Mouse (Mus musculus) stomach, embryonic 16.5 days (tissue): ENCODE measurements at regions not wholly inside any gene's neighbourhood (a gene's known extent, or its start where the extent isn't known, plus 50 kb on each side); places are given as distances from the start of the nearest gene placed in this dataset.
A peak's percentile ranks its signal among the peaks of the same experiment; 100 is the strongest.

Source experiments
- ATAC-seq: fragments of 200-750 bp; cut with Nextera tagmentation; 2 replicates; pipeline ENCODE4 v1.8.0; 2017; ENCODE audit warnings: moderate number of reproducible peaks, moderate TSS enrichment; ENCODE audit not compliant: insufficient read depth, low FRiP score
- H3K27ac ChIP-seq: fragments of 300-500 bp; sonication (generic); 2 replicates; pipeline ENCODE4 v1.5.1; 2014; ENCODE audit warnings: low read length
- H3K27me3 ChIP-seq: fragments of 300-500 bp; sonication (generic); 2 replicates; pipeline ENCODE4 v1.6.1; 2014; ENCODE audit warnings: low read length, control low read depth, mixed read lengths; ENCODE audit not compliant: control insufficient read depth, insufficient read depth
- H3K36me3 ChIP-seq: fragments of 300-500 bp; sonication (generic); 2 replicates; pipeline ENCODE4 v1.6.1; 2014; ENCODE audit warnings: low read length; ENCODE audit not compliant: control insufficient read depth, insufficient read depth
- H3K4me1 ChIP-seq: fragments of 300-500 bp; sonication (generic); 2 replicates; pipeline ENCODE4 v1.6.1; 2014; ENCODE audit warnings: low read length, control low read depth, mixed read lengths; ENCODE audit not compliant: control insufficient read depth, insufficient read depth
- H3K4me2 ChIP-seq: fragments of 300-500 bp; sonication (generic); 2 replicates; pipeline ENCODE4 v1.6.1; 2014; ENCODE audit warnings: low read depth, low read length, mixed read lengths
- H3K4me3 ChIP-seq: fragments of 300-500 bp; sonication (generic); replicated peaks from 2 replicates; pipeline ENCODE4 v1.5.1; 2014; ENCODE audit warnings: mild to moderate bottlenecking, low read length
- H3K9ac ChIP-seq: fragments of 300-500 bp; sonication (generic); 2 replicates; pipeline ENCODE4 v1.6.1; 2014; ENCODE audit warnings: low read length
- H3K9me3 ChIP-seq: fragments of 300-500 bp; sonication (generic); replicated peaks from 2 replicates; pipeline ENCODE4 v1.6.1; 2016; ENCODE audit warnings: low read length, control low read depth; ENCODE audit not compliant: control insufficient read depth
- WGBS: fragments of 180-500 bp; shearing (Covaris S2); extraction: QIAGEN DNeasy Blood & Tissue Kit; methylation state at CpG from one replicate; pipeline ENCODE4 v1.1.7; 2014; 5-methylcytosine and 5-hydroxymethylcytosine counted together

GRCm38 (mm10) chr4:84096081-84096480 lies 570.7 kb downstream of the Ccdc171 start:
- 69% methylated on average over 4 of the region's 4 CpGs for WGBS
- H3K4me3 ChIP-seq = no peak overlapping the region
- no peaks in the 10 kb centered on the region for H3K27me3 ChIP-seq
- H3K9ac ChIP-seq = no peak overlapping the region
- no peaks in the 10 kb centered on the region for H3K9me3 ChIP-seq
- ATAC-seq = no peak
- peaks cover 8% of the 10 kb centered on the region; the same call in 1 of the 2 replicates for H3K4me1 ChIP-seq
- no peaks in the 10 kb centered on the region for H3K36me3 ChIP-seq
- H3K27ac ChIP-seq = peak overlapping the region; percentile 73
- H3K4me2 ChIP-seq = no peak overlapping the region

DNA sequence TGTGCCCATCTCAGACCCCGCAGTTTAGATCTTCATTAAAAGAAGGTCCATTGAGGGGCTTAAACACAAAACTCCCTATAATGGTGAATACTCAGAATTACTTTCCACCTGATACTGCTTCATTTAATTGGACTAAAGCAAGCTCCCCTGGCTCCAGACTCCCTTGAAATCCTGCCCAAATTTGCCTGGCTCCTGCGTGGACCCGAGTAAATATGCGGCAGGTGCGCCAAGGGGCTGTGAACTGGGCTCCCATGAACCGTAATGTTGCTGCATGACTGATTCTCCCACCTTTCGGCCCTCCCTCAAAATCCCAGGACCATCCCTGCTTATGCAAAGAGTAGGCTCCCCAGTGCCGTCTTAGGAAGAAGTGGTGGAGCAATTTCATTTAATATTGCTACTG lies 573.7 kb downstream of the Ccdc171 start:
- Histone ChIP-seq H3K4me2 (no peak overlapping the region), H3K27ac (no peak overlapping the region), H3K9me3 (no peaks in the 10 kb centered on the region), H3K36me3 (no peaks in the 10 kb centered on the region), H3K4me1 (peaks cover 8% of the 10 kb centered on the region; the same call in 1 of the 2 replicates), H3K27me3 (no peaks in the 10 kb centered on the region), H3K9ac (no peak overlapping the region), H3K4me3 (no peak overlapping the region)
- 88% methylated on average over 8 of the region's 8 CpGs for WGBS
- ATAC-seq = no peak

- no peak for ATAC-seq
- Histone ChIP-seq H3K27ac (no peak overlapping the region), H3K9ac (no peak overlapping the region), H3K36me3 (no peaks in the 10 kb centered on the region), H3K4me3 (no peak overlapping the region), H3K4me2 (no peak overlapping the region), H3K4me1 (no peaks in the 10 kb centered on the region), H3K9me3 (no peaks in the 10 kb centered on the region), H3K27me3 (no peaks in the 10 kb centered on the region)
- 87% methylated on average over 6 of the region's 6 CpGs for whole genome bisulfite sequencing
Measured at GRCm38 (mm10) chr4:84101923-84102322, 573.2 kb downstream of the Bnc2 start.

DNA sequence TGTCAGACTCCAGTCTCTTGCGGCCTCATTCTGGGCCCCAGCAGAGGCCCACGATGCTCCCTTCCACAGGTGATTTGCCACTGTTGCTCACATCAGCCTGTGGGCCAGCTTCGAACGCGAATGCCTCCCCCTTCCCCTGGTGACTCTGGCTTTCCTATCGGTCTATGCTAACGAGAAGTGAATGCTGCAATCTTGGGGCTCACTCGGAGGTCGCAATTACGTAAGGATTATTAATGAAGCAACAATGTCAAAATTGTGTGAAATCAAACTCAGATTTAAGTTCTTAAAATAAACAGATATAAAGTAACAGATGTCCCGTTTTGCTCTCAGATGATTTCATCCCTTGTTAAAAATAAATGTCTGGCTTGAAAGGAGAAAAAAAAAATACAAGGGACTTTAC lies 572.3 kb downstream of the Bnc2 start:
- Histone ChIP-seq H3K27ac (no peak overlapping the region), H3K9me3 (no peaks in the 10 kb centered on the region), H3K36me3 (no peaks in the 10 kb centered on the region), H3K27me3 (no peaks in the 10 kb centered on the region), H3K9ac (no peak overlapping the region), H3K4me3 (no peak overlapping the region), H3K4me1 (no peaks in the 10 kb centered on the region), H3K4me2 (no peak overlapping the region)
- no peak for ATAC-seq
- WGBS = 44% methylated on average over 11 of the region's 11 CpGs

DNA sequence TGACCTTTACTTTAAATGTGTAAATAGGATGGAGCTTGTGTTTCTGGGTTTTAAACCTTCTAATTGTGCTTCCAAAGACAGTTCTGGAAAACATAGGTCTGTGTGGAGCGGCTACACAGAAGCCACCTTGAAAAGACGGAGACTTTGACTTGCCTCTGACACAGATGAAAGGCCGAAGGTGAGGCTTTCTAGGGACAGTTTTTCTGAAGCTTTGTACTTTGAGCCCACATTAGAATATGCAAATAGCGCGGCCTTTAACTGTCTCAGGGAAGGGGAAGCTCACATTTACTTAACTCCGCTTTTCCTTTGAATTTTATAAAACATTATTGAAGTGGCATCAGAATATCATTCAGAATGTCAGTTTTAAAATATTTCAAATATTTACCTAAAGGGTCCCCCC lies 566.5 kb downstream of the Bnc2 start:
- WGBS = 70% methylated on average over 6 of the region's 6 CpGs
- no peak overlapping the region for H3K4me3 ChIP-seq
- no peak overlapping the region for H3K9ac ChIP-seq
- H3K27ac ChIP-seq = no peak overlapping the region
- no peak overlapping the region for H3K4me2 ChIP-seq
- no peaks in the 10 kb centered on the region for H3K9me3 ChIP-seq
- H3K27me3 ChIP-seq = no peaks in the 10 kb centered on the region
- no peak for ATAC-seq
- H3K4me1 ChIP-seq = peaks cover 4% of the 10 kb centered on the region; the same call in 1 of the 2 replicates
- H3K36me3 ChIP-seq = no peaks in the 10 kb centered on the region

DNA sequence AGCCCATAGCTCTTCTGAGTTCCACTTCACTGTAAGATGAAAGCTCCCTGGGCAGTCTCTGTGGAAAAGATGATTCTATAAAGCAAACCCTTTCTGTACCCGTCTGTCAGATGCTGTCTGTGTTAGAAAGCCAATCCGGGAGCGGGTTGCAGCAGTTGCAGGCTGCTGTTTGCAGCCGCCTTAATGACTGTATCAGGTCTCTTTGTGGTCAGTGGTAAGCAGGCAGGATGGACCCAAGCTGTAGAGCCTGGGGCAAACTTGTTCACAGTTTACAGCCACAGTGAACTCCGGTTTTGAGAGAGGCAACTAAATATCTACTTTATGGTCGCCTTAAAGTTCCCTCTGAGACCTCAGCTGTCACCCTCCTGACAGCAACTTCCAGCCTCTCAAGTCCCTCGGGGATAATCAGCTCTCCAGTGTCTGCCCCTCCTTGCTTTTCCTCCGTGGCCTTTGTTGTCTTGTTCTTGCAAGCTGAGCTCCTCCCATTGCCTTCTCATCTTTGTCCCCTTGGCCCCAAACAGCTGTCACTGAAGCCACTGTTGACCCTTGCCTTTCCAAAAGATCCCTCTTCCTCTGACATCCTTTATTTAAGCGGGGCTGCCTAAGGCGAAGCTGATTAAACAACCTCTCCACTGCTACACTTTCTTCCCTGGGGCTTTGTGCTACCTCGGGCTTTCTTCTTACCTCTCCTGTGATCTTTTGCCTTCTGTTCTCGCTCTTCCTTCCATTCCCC lies 565.1 kb downstream of the Bnc2 start:
- no peak overlapping the region for H3K4me3 ChIP-seq
- no peak for ATAC-seq
- H3K4me1 ChIP-seq = peaks cover 4% of the 10 kb centered on the region; the same call in 1 of the 2 replicates
- H3K27me3 ChIP-seq = no peaks in the 10 kb centered on the region
- no peak overlapping the region for H3K4me2 ChIP-seq
- no peak overlapping the region for H3K27ac ChIP-seq
- 33% methylated on average over 12 of the region's 12 CpGs for WGBS
- H3K9me3 ChIP-seq = no peaks in the 10 kb centered on the region
- no peak overlapping the region for H3K9ac ChIP-seq
- no peaks in the 10 kb centered on the region for H3K36me3 ChIP-seq

DNA sequence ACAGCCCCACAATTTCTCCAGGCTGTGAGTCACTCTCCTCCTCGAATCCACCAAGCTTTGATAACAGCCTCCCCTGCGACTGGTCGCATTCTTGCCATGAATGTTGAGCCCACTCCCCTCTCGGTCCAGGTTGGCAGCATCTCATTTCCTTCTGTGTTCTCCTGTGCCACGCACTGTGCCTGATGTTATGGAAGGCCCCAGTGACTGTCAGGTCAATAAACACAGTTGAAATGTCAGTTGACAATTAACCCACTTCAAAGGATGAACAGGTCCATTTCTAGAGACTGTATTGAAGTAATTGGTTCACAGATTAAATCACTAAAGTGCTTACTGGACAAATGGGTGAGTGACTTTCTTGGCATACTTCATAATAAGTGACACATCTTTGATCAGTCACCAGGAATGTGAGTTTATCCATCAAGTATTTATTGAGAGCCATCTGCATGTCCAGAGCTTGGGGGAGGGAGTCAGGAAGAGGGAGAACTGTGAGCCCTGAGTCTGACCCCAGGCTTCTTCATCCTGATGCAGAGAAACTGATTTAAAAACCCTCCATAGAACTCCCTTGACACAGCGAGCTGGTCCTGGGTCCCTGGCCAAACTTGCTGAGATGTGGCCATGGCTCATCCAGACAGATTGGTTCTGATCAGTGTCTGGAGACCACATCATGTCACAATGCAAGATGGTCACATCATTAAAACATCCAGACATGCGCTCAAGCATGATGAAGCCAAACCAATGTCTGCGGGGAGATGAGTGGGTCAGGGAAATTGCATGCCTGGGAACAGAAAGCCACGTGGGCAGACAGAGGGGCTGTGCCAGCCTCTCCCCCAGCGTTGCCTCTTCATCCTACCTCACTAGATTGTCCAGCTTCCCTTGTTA lies 560.7 kb downstream of the Bnc2 start:
- H3K27me3 ChIP-seq = no peaks in the 10 kb centered on the region
- no peaks in the 10 kb centered on the region for H3K9me3 ChIP-seq
- H3K27ac ChIP-seq = no peak overlapping the region
- WGBS = 77% methylated on average over 10 of the region's 10 CpGs
- H3K36me3 ChIP-seq = no peaks in the 10 kb centered on the region
- no peak overlapping the region for H3K4me2 ChIP-seq
- H3K4me1 ChIP-seq = peaks cover 4% of the 10 kb centered on the region; the same call in 1 of the 2 replicates
- no peak for ATAC-seq
- H3K4me3 ChIP-seq = no peak overlapping the region
- H3K9ac ChIP-seq = no peak overlapping the region

GRCm38 (mm10) chr4:84118284-84118919 lies 556.7 kb downstream of the Bnc2 start:
- Histone ChIP-seq H3K27ac (no peak overlapping the region), H3K4me3 (no peak overlapping the region), H3K4me2 (no peak overlapping the region), H3K4me1 (no peaks in the 10 kb centered on the region), H3K36me3 (no peaks in the 10 kb centered on the region), H3K27me3 (no peaks in the 10 kb centered on the region), H3K9me3 (no peaks in the 10 kb centered on the region), H3K9ac (no peak overlapping the region)
- WGBS = 87% methylated on average over 2 of the region's 2 CpGs
- no peak for ATAC-seq

DNA sequence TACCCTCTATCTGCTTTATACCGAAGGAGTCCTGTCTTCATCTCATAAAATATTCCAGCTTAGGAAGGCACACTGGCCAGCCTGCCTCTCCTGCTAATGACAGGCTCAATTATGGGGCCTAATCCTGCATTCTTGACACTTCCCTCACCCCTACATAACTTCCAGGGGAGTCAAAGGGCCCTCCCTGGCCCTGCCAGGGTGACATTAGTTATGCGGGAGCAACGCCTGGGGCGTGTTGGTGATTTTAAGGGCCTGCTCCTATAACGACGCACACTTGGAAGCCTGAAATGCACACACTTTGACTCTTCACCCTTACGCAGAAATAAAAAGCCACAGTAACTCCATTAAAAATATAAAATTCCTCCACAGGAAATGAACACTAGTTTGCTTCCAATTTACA lies 555.5 kb downstream of the Bnc2 start:
- Histone ChIP-seq H3K4me2 (no peak overlapping the region), H3K4me3 (no peak overlapping the region), H3K27ac (no peak overlapping the region), H3K27me3 (no peaks in the 10 kb centered on the region), H3K4me1 (no peaks in the 10 kb centered on the region), H3K9ac (no peak overlapping the region), H3K36me3 (no peaks in the 10 kb centered on the region), H3K9me3 (no peaks in the 10 kb centered on the region)
- ATAC-seq = no peak
- 47% methylated on average over 7 of the region's 7 CpGs for WGBS
